Mouse (Mus musculus): ENCODE results near the gene Dnah6. TPM values are rescaled to one million over a fixed set of nuclear protein-coding genes. Genes with fewer than 3 reads are reported as not detected.

Dnah6 gene
- polyA plus RNA-seq (2014; fragmentation: Nextera tagmentation; extraction: Ambion mirVana) = 0.05 and 0.07 TPM in 2 replicates

GRCm38 (mm10) chr6:73221189-73221957 lies at the start of gene Dnah6:
Gene Dnah6, minus strand, starts transcription at chr6:73221651.
- peak within 1 kb of the TSS; percentile 40 for H3K9ac ChIP-seq (ENCODE audit: low read length)
- ATAC-seq (replicated peaks; ENCODE audit: low FRiP score, low TSS enrichment, low read depth) (peak; percentile 99), DNase-seq (ENCODE audit: low spot score) (peak; percentile 85)
- no peaks in the 10 kb centered on the region for H3K27me3 ChIP-seq (replicated peaks; ENCODE audit: control insufficient read depth, insufficient read depth, low read length)
- no peaks in the 10 kb centered on the region for H3K36me3 ChIP-seq (ENCODE audit: control insufficient read depth, insufficient read depth, low read length)
- 32% methylated on average over 25 of the region's 25 CpGs for WGBS
- peak within 1 kb of the TSS; percentile 42 for H3K4me3 ChIP-seq (ENCODE audit: low read depth, low read length)
- peak within 1 kb of the TSS; percentile 85 for H3K27ac ChIP-seq (ENCODE audit: low read depth)
- H3K4me1 ChIP-seq (replicated peaks; ENCODE audit: control insufficient read depth, insufficient read depth, low read length) = peaks cover 2% of the 10 kb centered on the region; the same call in 1 of the 2 replicates
- H3K9me3 ChIP-seq (ENCODE audit: control insufficient read depth, low read length) = no peaks in the 10 kb centered on the region
- H3K4me2 ChIP-seq (ENCODE audit: low read length) = peak within 1 kb of the TSS; percentile 68

GRCm38 (mm10) chr6:73269374-73269773 lies 47.9 kb upstream of the Dnah6 start:
- Histone ChIP-seq H3K27ac (ENCODE audit: low read depth) (no peak overlapping the region; the same call in 1 of the 2 replicates), H3K9me3 (ENCODE audit: control insufficient read depth, low read length) (no peaks in the 10 kb centered on the region), H3K4me1 (replicated peaks; ENCODE audit: control insufficient read depth, insufficient read depth, low read length) (no peaks in the 10 kb centered on the region), H3K4me2 (ENCODE audit: low read length) (no peak overlapping the region), H3K27me3 (replicated peaks; ENCODE audit: control insufficient read depth, insufficient read depth, low read length) (no peaks in the 10 kb centered on the region), H3K4me3 (ENCODE audit: low read depth, low read length) (no peak overlapping the region), H3K36me3 (ENCODE audit: control insufficient read depth, insufficient read depth, low read length) (peaks cover 81% of the 10 kb centered on the region), H3K9ac (ENCODE audit: low read length) (no peak overlapping the region)
- DNase-seq (ENCODE audit: low spot score) (no peak), ATAC-seq (replicated peaks; ENCODE audit: low FRiP score, low TSS enrichment, low read depth) (no peak)
- WGBS = 89% methylated on average over 3 of the region's 3 CpGs

GRCm38 (mm10) chr6:73267738-73268311 lies 46.4 kb upstream of the Dnah6 start:
- Histone ChIP-seq H3K4me3 (ENCODE audit: low read depth, low read length) (no peak overlapping the region), H3K9me3 (ENCODE audit: control insufficient read depth, low read length) (no peaks in the 10 kb centered on the region), H3K4me2 (ENCODE audit: low read length) (no peak overlapping the region), H3K27ac (ENCODE audit: low read depth) (no peak overlapping the region), H3K27me3 (replicated peaks; ENCODE audit: control insufficient read depth, insufficient read depth, low read length) (no peaks in the 10 kb centered on the region), H3K36me3 (ENCODE audit: control insufficient read depth, insufficient read depth, low read length) (peaks cover 81% of the 10 kb centered on the region), H3K4me1 (replicated peaks; ENCODE audit: control insufficient read depth, insufficient read depth, low read length) (no peaks in the 10 kb centered on the region), H3K9ac (ENCODE audit: low read length) (no peak overlapping the region)
- 88% methylated on average over 8 of the region's 8 CpGs for WGBS
- DNase-seq (ENCODE audit: low spot score) (no peak), ATAC-seq (replicated peaks; ENCODE audit: low FRiP score, low TSS enrichment, low read depth) (no peak)

- H3K27me3 ChIP-seq (replicated peaks; ENCODE audit: control insufficient read depth, insufficient read depth, low read length) = no peaks in the 10 kb centered on the region
- H3K36me3 ChIP-seq (ENCODE audit: control insufficient read depth, insufficient read depth, low read length) = peaks cover 76% of the 10 kb centered on the region
- no peak overlapping the region for H3K9ac ChIP-seq (ENCODE audit: low read length)
- DNase-seq (ENCODE audit: low spot score) = no peak
- ATAC-seq (replicated peaks; ENCODE audit: low FRiP score, low TSS enrichment, low read depth) = no peak
- H3K4me3 ChIP-seq (ENCODE audit: low read depth, low read length) = no peak overlapping the region
- H3K4me2 ChIP-seq (ENCODE audit: low read length) = no peak overlapping the region
- H3K4me1 ChIP-seq (replicated peaks; ENCODE audit: control insufficient read depth, insufficient read depth, low read length) = no peaks in the 10 kb centered on the region
- no peaks in the 10 kb centered on the region for H3K9me3 ChIP-seq (ENCODE audit: control insufficient read depth, low read length)
- 66% methylated on average over 2 of the region's 2 CpGs for WGBS
- no peak overlapping the region for H3K27ac ChIP-seq (ENCODE audit: low read depth)
These were observed 43.4 kb upstream of the Dnah6 start for GRCm38 (mm10) chr6:73264801-73265200.

- H3K36me3 ChIP-seq (ENCODE audit: control insufficient read depth, insufficient read depth, low read length) = peaks cover 79% of the 10 kb centered on the region
- WGBS = 89% methylated on average over 6 of the region's 6 CpGs
These were observed 38.7 kb upstream of the Dnah6 start for GRCm38 (mm10) chr6:73260110-73260509.

GRCm38 (mm10) chr6:73257068-73257467 lies 35.6 kb upstream of the Dnah6 start:
- H3K4me2 ChIP-seq (ENCODE audit: low read length) = no peak overlapping the region
- no peaks in the 10 kb centered on the region for H3K9me3 ChIP-seq (ENCODE audit: control insufficient read depth, low read length)

More at GRCm38 (mm10) chr6:73260110-73260509, 38.7 kb upstream of the Dnah6 start:
- no peak for DNase-seq (ENCODE audit: low spot score)
- ATAC-seq (replicated peaks; ENCODE audit: low FRiP score, low TSS enrichment, low read depth) = no peak
- Histone ChIP-seq H3K4me3 (ENCODE audit: low read depth, low read length) (no peak overlapping the region), H3K4me1 (replicated peaks; ENCODE audit: control insufficient read depth, insufficient read depth, low read length) (no peaks in the 10 kb centered on the region), H3K9ac (ENCODE audit: low read length) (no peak overlapping the region), H3K4me2 (ENCODE audit: low read length) (no peak overlapping the region), H3K27ac (ENCODE audit: low read depth) (no peak overlapping the region), H3K27me3 (replicated peaks; ENCODE audit: control insufficient read depth, insufficient read depth, low read length) (no peaks in the 10 kb centered on the region), H3K9me3 (ENCODE audit: control insufficient read depth, low read length) (no peaks in the 10 kb centered on the region)

GRCm38 (mm10) chr6:73254307-73255228 lies 33.1 kb upstream of the Dnah6 start:
- Histone ChIP-seq H3K4me1 (replicated peaks; ENCODE audit: control insufficient read depth, insufficient read depth, low read length) (peaks cover 16% of the 10 kb centered on the region), H3K4me3 (ENCODE audit: low read depth, low read length) (no peak overlapping the region), H3K9me3 (ENCODE audit: control insufficient read depth, low read length) (no peaks in the 10 kb centered on the region), H3K27ac (ENCODE audit: low read depth) (no peak overlapping the region), H3K27me3 (replicated peaks; ENCODE audit: control insufficient read depth, insufficient read depth, low read length) (no peaks in the 10 kb centered on the region), H3K4me2 (ENCODE audit: low read length) (no peak overlapping the region), H3K9ac (ENCODE audit: low read length) (no peak overlapping the region), H3K36me3 (ENCODE audit: control insufficient read depth, insufficient read depth, low read length) (peaks cover 31% of the 10 kb centered on the region)
- ATAC-seq (replicated peaks; ENCODE audit: low FRiP score, low TSS enrichment, low read depth) (no peak), DNase-seq (ENCODE audit: low spot score) (no peak)
- 76% methylated on average over 9 of the region's 9 CpGs for WGBS

More at GRCm38 (mm10) chr6:73257068-73257467, 35.6 kb upstream of the Dnah6 start:
- ATAC-seq (replicated peaks; ENCODE audit: low FRiP score, low TSS enrichment, low read depth) (no peak), DNase-seq (ENCODE audit: low spot score) (no peak)
- H3K36me3 ChIP-seq (ENCODE audit: control insufficient read depth, insufficient read depth, low read length) = peaks cover 53% of the 10 kb centered on the region
- H3K4me1 ChIP-seq (replicated peaks; ENCODE audit: control insufficient read depth, insufficient read depth, low read length) = peaks cover 10% of the 10 kb centered on the region; the same call in 1 of the 2 replicates
- H3K27me3 ChIP-seq (replicated peaks; ENCODE audit: control insufficient read depth, insufficient read depth, low read length) = no peaks in the 10 kb centered on the region
- H3K27ac ChIP-seq (ENCODE audit: low read depth) = no peak overlapping the region
- 95% methylated on average over 7 of the region's 7 CpGs for WGBS
- no peak overlapping the region for H3K4me3 ChIP-seq (ENCODE audit: low read depth, low read length)
- no peak overlapping the region for H3K9ac ChIP-seq (ENCODE audit: low read length)

- Histone ChIP-seq H3K27me3 (replicated peaks; ENCODE audit: control insufficient read depth, insufficient read depth, low read length) (no peaks in the 10 kb centered on the region), H3K9ac (ENCODE audit: low read length) (no peak overlapping the region), H3K36me3 (ENCODE audit: control insufficient read depth, insufficient read depth, low read length) (peaks cover 22% of the 10 kb centered on the region), H3K9me3 (ENCODE audit: control insufficient read depth, low read length) (no peaks in the 10 kb centered on the region), H3K4me1 (replicated peaks; ENCODE audit: control insufficient read depth, insufficient read depth, low read length) (peaks cover 21% of the 10 kb centered on the region), H3K4me2 (ENCODE audit: low read length) (no peak overlapping the region), H3K4me3 (ENCODE audit: low read depth, low read length) (no peak overlapping the region), H3K27ac (ENCODE audit: low read depth) (no peak overlapping the region)
- WGBS = 72% methylated on average over 4 of the region's 4 CpGs
- ATAC-seq (replicated peaks; ENCODE audit: low FRiP score, low TSS enrichment, low read depth) = no peak
- no peak for DNase-seq (ENCODE audit: low spot score)
These were observed 32.1 kb upstream of the Dnah6 start for GRCm38 (mm10) chr6:73253584-73253983.

Data from intestine, embryonic 14.5 days (tissue).